Mouse (Mus musculus) cerebellum, postnatal 4 days (tissue): Measurements from ENCODE around the gene Gtpbp1.

Experiments
- DNase-seq, 2 experiments: peaks; one replicate each; pipeline ENCODE4 v3.0.0; 2022; ENCODE audit warnings: low spot score in 2 of 2, mixed read lengths in 1 of 2

Gene Gtpbp1

DNA sequence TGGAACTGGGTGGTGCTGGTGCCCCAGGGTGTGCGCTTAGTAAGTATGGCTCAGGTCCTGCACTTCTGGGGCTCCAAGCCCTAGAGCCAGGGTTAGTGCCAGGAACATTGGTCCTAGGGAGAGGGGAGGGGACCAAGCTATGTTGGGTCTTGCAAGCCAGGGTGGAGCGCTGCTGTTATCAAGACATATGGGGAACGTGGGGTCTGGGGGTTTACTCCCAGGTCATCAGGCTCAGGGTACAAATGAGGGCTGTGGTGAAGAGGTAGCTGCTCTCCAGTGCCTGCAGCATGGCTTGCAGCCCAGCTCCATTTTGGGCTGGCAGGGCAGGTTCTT lies 62.7 kb downstream of the Gtpbp1 start:
- no peak for DNase-seq

GRCm38 (mm10) chr15:79753873-79754272 lies 63.2 kb downstream of the Gtpbp1 start:
- DNase-seq = no peak

- DNase-seq = no peak
Observed at GRCm38 (mm10) chr15:79755176-79755575, 64.5 kb downstream of the Gtpbp1 start.

GRCm38 (mm10) chr15:79755977-79756625 lies 65.5 kb downstream of the Gtpbp1 start:
- DNase-seq = no peak

DNA sequence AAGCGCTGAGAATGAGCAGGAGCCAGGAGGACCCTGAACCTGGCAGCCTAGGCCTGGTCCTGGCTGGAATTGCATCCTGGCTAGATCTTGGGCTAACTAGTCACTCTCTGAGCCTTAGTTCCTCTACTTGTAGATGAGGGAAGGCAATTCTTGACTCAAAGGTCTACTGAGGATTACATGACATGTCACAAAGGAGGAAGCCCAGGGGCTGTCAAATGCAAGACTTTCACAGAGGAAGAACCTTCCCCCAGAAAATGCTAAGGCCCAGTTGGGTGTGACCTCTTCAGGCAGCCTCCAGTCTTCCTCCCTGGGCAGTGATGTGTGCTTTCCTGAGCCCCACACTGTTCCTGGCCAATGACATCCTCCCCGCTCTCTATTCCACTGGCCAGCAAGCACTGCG lies 66.5 kb downstream of the Gtpbp1 start:
- no peak for DNase-seq

GRCm38 (mm10) chr15:79760956-79761355 lies 70.3 kb downstream of the Gtpbp1 start:
- no peak for DNase-seq

GRCm38 (mm10) chr15:79763001-79763400 lies 72.4 kb downstream of the Gtpbp1 start:
- DNase-seq = no peak

GRCm38 (mm10) chr15:79763601-79764246 lies 73.1 kb downstream of the Gtpbp1 start:
- no peak for DNase-seq

DNA sequence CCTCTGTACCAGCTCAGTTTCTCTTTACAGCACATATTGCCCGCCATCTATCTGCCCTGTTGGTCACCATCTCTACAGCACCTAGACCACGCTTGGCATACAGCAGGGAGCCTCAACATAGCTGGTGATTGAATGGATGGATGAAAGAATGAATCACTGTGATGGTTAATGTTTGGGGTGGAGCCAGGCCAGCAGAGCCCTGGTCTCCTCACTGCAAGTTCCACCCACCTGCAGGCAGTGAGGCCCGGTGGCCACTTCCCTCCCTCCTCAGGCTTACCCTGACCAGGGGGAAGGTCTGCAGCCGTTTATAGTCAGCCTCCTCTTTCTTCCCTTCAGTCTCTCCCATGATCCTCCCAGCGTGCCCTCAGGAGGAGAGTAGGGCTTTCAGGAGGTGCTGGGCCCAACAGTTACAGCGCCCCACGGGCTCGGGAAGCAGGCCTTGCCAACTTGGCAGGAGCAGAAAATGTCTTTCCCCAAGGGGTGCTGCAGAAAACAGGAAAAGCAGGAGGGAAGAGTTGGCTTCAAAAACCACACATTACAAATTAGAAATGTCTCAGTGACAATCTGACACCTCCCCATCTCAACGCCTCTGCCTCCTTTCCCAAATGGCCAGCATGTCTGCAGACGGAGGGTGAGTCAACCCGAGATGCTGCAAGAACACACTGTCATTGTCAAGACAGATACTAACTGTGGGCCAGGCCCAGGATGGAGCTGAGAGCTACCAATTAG lies 74.1 kb downstream of the Gtpbp1 start:
- no peak for DNase-seq

GRCm38 (mm10) chr15:79765361-79765760 lies 74.7 kb downstream of the Gtpbp1 start:
- DNase-seq = peak in 1 of 2 experiments; percentile 51

- DNase-seq = no peak
Observed at GRCm38 (mm10) chr15:79766168-79766567, 75.5 kb downstream of the Gtpbp1 start.

DNA sequence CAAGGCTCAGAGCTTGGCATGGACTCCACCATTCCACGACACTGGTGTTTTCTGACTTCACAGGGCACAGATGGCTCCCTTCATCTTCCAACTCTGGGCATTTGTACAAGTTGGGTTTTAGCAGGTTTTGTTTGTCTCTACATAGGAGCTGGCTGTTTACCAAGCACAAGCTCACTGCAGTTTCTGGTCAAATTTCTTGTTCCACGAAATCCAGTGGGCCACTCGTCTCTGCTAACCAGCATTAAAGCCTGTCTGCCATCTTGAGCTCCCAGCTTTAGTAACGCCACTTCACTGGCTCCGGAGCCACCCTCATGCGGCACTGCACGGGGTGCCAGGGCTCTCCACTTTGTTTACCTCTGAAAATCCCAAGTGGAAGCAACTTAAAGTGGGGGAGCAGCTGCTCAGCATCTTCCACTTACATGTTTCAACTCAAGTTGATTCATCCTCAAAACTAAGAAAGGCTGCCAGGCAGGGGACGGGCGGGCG lies 76.0 kb downstream of the Gtpbp1 start:
- no peak for DNase-seq

DNA sequence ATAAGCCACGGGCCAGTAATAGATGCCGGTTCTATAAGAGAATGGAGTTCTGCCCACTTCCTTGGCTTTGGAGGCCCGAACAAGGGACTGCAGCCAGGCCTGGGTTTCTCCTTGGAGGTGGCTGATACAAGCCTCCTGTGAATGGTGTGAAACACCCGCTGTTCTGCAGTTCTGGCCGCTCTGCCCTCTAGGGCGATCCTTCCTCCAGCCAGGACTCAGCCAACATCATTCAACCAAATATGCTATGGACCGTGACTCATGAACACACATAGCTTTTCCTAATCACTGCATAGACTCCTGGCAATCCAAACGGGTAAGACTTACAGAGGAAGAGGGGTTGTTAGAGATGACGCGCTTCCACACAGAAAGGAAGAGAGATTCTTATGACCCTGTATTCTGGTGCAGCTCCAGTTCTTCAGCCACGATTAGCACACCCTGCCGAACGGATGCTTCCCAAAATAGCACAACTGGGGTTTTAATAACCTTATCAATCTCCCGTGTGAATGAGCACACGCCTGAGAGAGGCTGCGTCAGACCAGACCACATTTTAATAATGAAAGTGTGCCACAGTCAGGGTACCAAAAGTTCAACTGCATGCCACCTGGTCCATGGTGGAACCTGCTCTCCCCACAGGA lies 76.8 kb downstream of the Gtpbp1 start:
- no peak for DNase-seq

DNA sequence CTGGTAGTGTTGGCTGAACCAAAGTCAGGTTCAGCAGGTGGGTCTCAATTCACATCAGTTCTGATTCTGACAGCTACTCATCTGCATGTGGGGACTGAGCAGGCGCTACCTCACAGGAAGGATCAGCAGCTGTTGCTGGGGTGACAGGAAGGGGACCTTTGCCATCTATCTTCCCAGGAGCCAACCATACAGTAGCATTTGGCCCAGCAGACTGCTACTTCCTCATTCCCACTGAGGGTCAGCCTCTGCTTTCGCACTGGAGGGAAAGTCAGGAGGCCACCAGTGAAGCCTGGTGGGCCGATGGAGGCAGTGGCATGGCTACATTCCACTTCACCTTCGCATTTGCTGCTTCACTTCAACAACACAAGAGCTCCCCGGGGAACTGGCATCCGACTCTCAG lies 77.7 kb downstream of the Gtpbp1 start:
- no peak for DNase-seq

- no peak for DNase-seq
Observed at GRCm38 (mm10) chr15:79770629-79771240, 80.1 kb downstream of the Gtpbp1 start.
